Mouse (Mus musculus): ENCODE data around the gene H2afy.
"Not testable (repeated sequence)": the region's sequence is repeated elsewhere in the genome, so short reads cannot be mapped to it uniquely, and the experiment has no call there.

Gene H2afy

GRCm38 (mm10) chr13:56069643-56070042 is 66.5 kb downstream of the H2afy start:
- DNase-seq: no peak

- DNase-seq: no peak
These were observed 67.6 kb downstream of the H2afy start for GRCm38 (mm10) chr13:56068517-56068916.

DNA sequence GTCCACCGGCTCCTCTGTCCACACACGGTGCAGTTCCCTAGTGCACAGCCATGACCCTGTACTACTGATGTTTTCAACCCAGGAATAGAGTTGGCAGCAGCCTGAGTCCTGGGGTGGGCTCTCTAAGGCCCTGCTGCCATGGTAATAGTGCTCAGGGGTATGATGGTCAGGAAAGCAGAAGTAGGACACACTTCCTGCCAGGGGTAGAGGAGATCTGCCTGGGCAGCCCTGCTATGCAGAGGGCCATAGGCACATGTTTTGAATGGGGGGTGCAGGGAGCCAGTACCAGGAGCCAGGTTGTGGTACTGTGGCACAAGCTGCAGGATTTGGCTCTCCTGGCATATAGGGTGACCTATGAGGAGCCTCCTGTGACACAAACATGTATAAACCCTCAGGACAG is 69.3 kb downstream of the H2afy start:
- peak in 1 of 2 experiments; percentile 7 for DNase-seq

DNA sequence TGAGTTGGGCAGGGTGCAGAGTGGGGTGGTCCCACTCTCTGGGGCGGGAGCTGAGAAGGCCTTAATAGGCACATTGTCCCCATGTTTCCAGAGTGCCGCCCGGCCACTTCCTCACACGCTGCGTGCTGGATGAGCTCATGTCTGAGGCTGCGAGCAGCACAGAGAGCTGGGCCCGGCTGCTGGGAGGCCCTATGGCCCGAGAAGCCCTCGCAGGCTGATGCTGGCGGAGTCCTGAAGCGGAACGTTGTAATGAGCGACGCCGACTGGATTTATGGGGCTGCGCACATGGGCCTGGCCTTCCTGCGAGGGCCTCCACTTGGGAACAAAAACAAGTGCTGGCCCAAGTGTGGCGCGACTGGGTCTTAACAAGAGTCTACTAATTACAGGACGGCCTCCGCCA is 70.0 kb downstream of the H2afy start:
- no peak for DNase-seq

GRCm38 (mm10) chr13:56057761-56058160 is 78.4 kb downstream of the H2afy start:
- no peak for DNase-seq

GRCm38 (mm10) chr13:56055720-56056119 is 80.4 kb downstream of the H2afy start:
- DNase-seq: no peak

- DNase-seq: no peak
These were observed 82.1 kb downstream of the H2afy start for GRCm38 (mm10) chr13:56054089-56054488.

DNA sequence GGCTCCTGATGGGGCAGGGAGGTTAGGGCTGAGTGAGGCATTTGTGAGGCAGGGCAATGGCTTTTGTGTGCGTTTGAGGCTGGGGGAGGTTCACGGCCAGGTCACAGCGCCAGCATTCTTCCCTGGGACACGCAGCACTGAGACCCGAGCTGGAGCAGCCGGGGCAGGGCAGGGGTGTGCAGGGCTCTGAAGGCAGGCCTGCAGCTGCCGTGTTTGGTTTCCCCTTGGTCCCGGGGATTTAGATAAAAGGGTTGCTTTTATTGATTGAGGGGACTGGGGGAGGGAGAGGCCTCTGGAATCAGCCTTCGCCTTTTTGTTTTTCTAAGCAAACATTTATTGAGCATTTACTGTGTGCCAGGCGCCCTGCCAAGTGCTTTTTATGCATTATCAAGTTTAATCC is 83.4 kb downstream of the H2afy start:
- DNase-seq: no peak

- no peak for DNase-seq
These were observed 85.9 kb downstream of the H2afy start for GRCm38 (mm10) chr13:56050246-56050645.

GRCm38 (mm10) chr13:56042221-56042620 is 93.9 kb downstream of the H2afy start:
- DNase-seq: no peak

DNA sequence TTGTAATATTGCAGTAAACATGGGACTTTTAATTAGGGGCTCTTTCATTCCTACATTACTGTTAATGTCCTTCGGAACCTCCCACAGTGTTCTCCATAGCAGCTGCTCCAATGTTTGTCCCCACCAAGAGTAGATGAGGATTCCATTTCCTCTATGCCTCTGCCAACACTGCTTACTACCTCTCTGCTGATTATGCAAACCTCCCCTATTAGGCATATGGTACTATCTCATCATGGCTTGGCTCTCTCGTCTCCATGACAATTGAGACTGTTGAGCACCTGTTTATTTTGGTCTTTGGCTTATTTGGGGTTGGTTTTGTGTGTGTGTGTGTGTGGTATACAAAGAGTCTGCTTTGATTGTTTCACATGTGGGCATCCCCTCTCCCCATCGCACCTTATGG is 95.5 kb downstream of the H2afy start:
- no peak for DNase-seq

- no peak for DNase-seq
These were observed 96.4 kb downstream of the H2afy start for GRCm38 (mm10) chr13:56039610-56040371.

- no peak for DNase-seq
These were observed 107.2 kb downstream of the H2afy start for GRCm38 (mm10) chr13:56029006-56029405.

- DNase-seq: not testable (repeated sequence)
These were observed 108.2 kb downstream of the H2afy start for GRCm38 (mm10) chr13:56027996-56028395.

DNA sequence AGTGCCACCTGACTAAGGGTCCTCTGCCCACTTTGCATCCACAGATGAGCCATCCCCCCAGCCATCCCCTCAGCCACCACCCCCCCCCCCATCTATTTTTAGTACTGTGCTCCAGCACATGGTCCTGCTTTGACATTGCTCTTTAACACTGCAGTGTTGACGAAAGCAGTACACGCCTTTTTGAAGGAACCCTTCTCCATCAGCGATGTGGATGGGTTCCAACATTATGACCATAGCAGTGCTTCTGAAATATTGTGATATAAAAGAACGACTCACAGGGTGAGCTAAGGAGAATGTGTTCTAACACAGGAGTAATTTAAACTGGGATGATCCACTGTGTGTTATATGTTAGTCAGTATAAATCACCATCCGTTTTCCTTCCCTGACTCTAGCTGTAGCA is 109.5 kb downstream of the H2afy start:
- no peak for DNase-seq

DNA sequence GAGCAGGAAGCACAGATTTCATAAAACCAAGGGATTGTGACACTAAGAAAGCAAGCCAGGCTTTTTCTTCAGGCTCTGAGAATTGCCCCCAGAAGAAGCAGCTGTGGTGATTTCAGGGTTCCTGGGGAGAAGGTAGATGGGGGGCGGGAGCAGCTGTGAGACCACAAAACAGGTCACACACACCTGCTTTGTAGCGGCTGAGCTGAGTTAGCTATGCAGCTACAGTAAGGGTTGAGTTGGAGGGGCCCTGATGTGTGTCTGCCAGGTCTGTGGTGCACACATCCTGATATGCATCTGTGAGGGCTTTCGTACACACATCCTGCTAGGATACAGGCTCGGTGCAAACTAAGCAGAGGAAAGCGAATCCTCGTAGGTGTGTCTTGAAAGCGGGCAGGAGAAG is 110.1 kb downstream of the H2afy start:
- DNase-seq: no peak

DNA sequence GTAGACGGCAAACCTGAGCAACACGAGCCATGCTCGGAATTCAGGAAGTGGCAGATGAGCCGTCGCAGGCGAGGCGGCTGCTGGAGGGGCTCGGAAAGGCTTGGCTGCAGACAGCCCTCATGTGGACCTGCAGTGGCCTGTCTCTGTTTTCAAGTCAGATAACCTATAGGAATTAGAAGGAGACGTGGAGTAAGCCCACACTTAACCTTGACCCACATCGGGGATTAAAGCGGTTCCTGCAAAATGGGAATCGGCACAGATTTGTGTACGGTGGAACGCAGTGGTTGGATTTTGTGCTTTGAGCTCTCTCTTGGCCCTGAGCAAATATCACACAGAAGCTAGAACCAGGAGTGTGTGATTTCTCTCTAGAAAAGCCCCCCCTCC is 111.1 kb downstream of the H2afy start:
- DNase-seq: no peak

DNA sequence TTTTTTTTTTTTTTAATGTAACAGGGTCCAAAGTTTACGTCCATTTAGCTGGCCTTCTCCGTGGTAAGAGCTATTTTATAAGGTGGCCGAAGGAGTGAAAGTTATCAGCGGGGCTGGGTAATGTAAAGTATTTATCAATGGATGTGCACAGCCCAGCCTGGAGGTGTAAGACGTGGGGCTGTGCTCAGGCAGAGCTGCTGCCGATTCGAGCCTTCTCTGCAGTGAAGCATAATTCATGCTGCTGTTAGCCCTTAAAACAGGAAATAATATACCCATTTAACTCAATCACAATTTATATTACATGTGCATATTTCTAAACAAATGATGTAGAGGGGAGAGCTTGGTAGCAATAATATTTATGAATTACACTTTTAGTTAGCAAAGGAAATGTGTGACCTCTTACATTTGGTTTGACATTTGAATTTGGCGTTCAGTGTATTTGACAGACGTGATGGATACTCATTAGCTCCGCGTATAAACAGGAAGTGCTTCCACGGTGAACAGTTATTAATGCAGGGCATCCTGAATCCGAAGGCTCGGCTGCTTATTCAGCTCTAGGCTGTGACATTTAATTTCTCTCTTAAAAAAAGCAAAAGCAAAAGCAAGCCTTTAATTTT is 111.6 kb downstream of the H2afy start:
- DNase-seq: no peak

All from B cell, adult 2 months (primary cell).